Mouse (Mus musculus) thymus, postnatal 25 days (tissue): ENCODE data around the gene Sectm1b.
A peak's percentile ranks its signal among the peaks of the same experiment; 100 is the strongest.

Source experiments
- DNase-seq: peaks from one replicate; pipeline ENCODE4 v3.0.0; 2022

Gene Sectm1b

GRCm38 (mm10) chr11:121017703-121018102, 45.7 kb downstream of the Sectm1b start:
- peak; percentile 65 for DNase-seq

- no peak for DNase-seq
These were observed 47.9 kb downstream of the Sectm1b start for GRCm38 (mm10) chr11:121015472-121015871.

GRCm38 (mm10) chr11:121014896-121015300, 48.5 kb downstream of the Sectm1b start:
- no peak for DNase-seq

DNA sequence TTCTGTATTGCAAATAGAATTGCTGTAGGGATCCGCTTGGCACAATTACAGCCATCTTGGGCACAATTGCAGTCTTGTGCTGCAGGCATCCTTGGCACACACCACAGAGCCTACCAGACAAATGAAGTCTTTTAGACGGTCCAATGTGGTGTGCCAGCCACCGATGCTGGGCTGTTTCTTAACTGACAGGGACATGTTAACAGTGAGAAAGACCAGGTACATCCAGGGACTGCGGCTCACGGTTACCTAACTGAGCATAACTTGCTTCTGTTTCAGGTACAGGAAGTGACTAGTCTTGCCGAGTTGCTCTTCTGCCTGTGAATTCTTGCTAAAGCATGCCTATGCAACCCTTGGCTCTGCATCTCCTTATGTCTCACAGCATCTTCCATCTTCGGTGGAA, 49.7 kb downstream of the Sectm1b start:
- no peak for DNase-seq

DNA sequence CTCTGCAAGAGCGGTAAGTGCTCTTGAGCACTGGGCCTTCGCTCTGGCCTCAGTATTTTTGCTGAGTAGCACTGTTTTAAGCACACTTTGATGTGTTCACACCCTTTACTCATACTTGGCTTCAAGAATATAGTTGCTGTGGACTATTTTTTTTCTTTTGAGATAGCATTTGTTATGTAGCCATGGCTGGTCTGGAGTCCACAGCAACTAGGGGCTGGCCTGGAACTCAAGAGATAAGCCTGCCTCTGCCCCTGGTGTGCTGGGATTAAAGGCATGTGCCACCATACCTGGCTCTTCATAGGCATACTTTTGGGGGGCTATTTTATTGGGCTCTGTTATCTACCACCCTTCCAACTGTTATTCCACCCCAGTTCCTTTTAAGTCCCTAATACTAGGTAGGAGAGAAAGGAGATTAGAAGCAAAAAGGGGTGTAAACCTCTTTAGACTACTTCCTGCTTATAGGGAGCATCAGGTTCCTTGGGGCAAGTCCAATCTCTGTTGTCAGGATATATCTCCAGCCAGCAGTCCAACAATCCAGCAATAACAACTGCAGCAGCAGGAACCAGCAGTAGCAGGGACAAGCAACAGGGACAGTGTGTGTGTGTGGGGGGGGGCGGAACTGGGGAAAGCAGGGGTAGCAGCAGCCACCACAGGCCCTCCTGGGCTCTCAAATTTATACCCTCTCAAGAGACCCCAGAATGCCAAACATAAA, 53.2 kb downstream of the Sectm1b start:
- DNase-seq: no peak

DNA sequence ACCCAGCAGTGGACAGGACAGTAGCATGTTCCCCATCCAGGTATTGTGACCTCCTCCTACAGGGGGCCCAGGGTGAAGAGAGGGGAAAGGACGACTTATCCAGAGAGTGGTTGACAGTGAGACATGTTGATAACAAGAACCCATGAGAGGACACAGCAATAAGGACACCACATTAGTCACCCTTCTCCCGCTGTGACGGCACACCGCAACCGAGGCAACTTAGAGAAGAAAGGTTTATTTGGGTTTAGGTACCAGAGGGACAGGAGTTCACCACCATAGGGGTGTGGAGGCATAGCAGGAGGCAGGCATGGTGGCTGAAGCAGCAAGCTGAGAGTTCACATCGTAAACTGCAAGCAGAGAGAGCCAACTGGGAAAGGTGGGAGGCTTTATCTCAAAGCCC, 57.2 kb downstream of the Sectm1b start:
- no peak for DNase-seq

GRCm38 (mm10) chr11:121004281-121004680, 59.1 kb downstream of the Sectm1b start:
- no peak for DNase-seq
